Mouse (Mus musculus): ENCODE results near the gene Rasal2.

The Rasal2 gene

GRCm38 (mm10) chr1:157439973-157440641, 27.7 kb upstream of the Rasal2 start:
- no peak for DNase-seq (ENCODE audit: low spot score)

DNA sequence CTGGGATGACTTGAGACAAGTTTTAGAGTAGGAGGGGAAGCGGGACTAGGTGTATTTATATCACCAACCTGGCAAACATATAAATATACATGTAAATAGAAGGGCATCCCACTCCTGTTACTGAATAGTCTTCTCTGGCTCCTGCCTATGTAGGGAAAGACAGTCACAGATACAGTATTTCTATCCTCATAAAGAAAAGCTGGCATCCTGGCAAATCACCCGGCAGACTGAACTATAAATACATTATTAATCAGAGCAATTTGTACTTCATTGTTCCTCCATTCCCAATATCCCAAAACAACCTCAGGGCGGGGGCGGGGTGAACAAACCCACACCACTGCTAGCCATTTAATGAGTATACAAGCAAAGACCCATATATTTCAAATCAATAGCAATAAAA, 26.7 kb upstream of the Rasal2 start:
- no peak for DNase-seq (ENCODE audit: low spot score)

GRCm38 (mm10) chr1:157438290-157438689, 25.9 kb upstream of the Rasal2 start:
- no peak for DNase-seq (ENCODE audit: low spot score)

GRCm38 (mm10) chr1:157435926-157436325, 23.5 kb upstream of the Rasal2 start:
- DNase-seq (ENCODE audit: low spot score) = no peak

DNA sequence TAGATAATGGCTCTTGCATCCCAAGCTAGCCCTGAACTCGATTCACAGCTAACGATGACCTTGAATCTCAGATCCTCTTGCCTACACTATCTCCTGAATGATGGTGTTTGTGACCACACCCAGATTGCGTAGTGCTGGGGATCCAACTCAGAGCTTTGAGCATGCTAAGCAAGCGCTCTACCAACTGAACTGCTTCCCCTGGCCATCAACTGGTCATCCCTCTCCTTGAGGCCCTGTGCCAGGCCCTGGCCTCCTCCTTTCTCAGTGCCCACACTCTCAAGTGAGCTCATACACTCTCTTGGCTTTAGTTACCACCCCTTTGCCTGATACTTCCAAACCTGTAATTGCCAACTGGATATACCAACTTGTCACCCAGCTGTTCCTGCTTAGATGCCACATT, 22.0 kb upstream of the Rasal2 start:
- no peak for DNase-seq (ENCODE audit: low spot score)

DNA sequence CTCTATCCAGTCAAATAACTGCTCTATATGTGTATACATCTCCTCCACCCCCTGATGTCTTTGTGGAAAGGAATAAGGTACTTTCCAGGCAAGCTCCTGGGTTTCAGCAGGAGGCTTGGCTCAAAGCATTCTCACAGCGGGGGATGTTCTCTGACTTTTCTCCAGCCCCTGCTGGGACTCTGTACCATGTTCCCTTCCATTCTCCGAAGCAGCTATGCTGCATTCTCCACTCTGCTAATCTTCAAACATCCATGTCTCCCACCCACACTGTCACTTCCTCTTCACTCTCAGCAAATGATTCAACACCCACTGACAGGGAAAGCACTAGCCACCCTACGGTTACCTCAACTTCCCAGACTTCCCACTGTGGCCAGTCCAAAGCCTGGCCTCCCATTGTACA, 20.9 kb upstream of the Rasal2 start:
- DNase-seq (ENCODE audit: low spot score) = no peak

DNA sequence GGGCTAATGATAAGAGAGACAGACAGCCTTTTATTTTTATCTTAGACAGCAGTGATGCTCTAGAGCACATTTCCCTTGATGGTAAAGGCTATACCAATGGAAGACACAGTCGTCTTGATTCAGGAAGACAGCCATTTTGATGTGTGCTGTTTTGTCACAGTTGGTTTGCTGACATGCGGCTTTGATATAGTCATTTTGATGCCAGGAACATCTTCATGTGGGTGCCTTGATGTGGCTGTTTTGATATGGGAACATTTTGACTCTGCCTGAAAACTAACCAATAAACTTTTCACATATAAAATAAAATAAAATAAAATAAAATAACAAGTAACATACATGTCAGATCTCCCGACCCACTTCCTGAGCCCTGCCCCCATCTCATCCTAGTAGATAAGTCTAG, 16.0 kb upstream of the Rasal2 start:
- DNase-seq (ENCODE audit: low spot score) = no peak

GRCm38 (mm10) chr1:157427604-157428003, 15.2 kb upstream of the Rasal2 start:
- DNase-seq (ENCODE audit: low spot score) = no peak

DNA sequence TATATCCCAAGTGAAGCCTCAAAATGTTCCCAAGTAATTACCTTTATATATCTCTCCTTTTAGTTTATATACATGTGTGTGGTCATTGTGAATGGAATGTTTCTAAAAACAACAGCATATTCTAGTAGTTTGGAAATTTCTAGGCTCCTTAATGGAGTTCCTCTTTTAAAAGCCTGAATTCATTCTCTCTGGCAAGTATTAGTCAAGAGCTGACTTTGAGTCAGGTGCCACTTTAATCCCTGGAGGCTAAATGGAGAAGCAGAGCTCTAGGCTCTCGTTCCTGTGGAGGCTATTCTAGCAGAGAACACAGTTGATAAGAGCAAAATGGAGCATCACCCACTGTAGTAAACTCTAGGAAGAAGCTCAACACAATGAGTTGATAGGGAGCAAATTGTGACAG, 14.5 kb upstream of the Rasal2 start:
- no peak for DNase-seq (ENCODE audit: low spot score)

GRCm38 (mm10) chr1:157425741-157426427, 13.5 kb upstream of the Rasal2 start:
- no peak for DNase-seq (ENCODE audit: low spot score)

GRCm38 (mm10) chr1:157417861-157418260, 5.5 kb upstream of the Rasal2 start:
- DNase-seq (ENCODE audit: low spot score) = no peak

GRCm38 (mm10) chr1:157417414-157417813, 5.0 kb upstream of the Rasal2 start:
- DNase-seq (ENCODE audit: low spot score) = no peak

DNA sequence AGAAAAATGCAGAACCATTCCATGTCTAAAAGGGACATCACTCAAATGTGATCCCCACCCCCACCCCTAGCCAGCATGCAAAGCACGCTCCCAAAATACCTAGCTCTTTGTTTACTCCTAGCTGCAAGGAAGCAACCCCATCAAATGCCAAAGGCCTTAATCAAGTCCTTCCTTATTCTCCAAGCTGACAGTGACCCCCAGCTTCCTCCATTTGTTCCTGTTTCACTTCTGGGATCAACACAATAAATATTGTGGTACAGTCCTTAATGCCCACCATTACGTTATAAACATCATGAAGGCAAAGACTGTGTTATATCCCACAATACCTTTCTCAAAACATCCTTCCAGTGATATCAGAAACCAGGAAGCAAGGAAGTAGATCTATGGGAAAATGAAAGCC, 4.2 kb upstream of the Rasal2 start:
- no peak for DNase-seq (ENCODE audit: low spot score)

DNA sequence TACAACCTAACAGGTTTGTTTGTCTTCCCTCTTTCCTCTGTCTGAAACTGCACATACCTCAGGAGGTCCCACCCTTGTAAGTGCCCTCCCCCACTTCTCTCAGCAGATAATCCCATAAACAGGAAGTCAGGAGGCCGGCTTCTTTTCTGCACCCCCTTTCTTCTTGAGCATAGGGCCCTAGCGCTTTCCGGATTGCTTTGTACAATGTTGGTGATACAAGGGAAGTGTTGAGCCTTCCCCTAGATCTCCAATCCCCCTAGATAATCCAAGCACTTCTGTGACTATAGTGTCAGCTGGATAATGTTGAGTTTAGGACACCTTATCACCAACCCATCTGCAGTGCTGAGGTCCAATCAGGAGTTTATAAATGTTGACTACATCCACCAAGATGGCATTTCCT, 3.4 kb upstream of the Rasal2 start:
- DNase-seq (ENCODE audit: low spot score) = no peak

GRCm38 (mm10) chr1:157411711-157412380, 549 bp downstream of the Rasal2 start:
- no peak for DNase-seq (ENCODE audit: low spot score)

DNA sequence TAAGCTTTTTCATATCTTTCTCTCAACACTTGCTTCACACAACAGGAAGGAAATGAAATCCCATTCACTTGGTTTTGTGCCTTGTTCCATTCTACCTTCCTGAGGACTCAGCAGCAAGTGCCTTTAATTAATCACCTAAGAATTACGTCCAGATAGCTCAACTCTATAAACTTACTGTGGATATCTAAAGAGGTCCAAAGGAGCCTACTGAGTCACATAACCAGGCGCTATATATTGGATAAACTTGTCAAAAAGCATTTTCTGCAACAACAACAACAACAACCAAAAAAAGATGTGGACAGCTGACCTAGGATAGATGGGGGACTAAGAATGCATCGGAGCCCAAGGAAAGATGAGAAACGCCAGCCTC, 1.1 kb downstream of the Rasal2 start:
- no peak for DNase-seq (ENCODE audit: low spot score)

DNA sequence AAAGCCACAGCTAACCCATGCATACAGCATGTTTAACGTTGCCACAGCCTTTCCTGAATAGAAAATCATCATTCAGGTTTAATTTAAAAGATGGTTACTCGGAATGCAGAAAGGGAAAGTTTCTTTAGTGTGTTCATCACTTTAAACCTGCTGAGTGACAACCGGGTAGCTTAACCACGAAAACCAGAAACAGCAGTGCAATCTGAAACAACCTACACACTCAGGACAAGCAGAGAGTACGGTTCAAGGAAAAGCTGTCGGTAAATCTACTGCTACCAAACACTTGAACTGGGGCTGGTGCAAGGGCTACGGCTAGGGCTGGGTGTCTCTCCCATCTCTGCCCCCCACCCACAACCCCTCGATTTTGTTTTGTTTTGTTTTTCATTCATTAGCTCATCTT, 1.5 kb downstream of the Rasal2 start:
- no peak for DNase-seq (ENCODE audit: low spot score)

DNA sequence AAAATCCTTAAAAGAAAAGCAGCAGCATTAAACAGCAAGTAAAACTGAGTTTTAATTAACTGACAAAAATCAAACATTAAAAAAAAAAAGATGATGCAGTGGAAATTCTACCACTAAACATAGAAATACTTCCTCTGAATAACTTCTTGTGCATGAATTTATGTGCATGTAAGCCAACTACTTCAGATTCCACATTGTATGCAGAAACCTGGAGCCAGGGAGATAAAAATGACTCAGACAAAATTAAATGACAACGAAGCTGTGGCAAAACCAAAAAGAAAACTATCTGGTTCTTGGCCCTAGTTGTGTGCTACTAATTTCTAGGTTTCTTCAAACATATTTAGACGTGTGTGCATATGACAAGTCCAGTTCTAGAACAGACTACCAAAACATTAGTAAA, 2.7 kb downstream of the Rasal2 start:
- no peak for DNase-seq (ENCODE audit: low spot score)

- DNase-seq (ENCODE audit: low spot score) = no peak
These were observed 24.4 kb downstream of the Rasal2 start for GRCm38 (mm10) chr1:157388027-157388426.

DNA sequence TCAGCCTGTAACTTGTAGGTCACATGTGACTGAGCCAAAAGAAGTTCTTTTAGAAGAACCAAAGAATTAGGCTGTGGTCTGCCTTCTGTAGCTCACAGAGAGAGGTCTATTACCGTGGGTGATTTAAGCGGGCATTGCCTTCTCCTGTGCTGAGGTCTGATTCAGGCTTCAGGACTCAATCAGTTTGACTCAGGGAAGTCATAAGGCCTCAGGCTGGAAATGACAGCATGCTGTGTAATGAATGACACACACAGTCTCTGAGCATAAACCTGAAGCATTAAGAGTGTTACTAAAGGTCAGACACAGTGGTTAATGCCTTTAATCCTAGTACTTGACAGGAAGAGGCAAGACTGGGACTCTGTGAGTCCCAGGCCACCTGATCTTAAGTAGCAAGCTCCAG, 31.7 kb downstream of the Rasal2 start:
- no peak for DNase-seq (ENCODE audit: low spot score)

GRCm38 (mm10) chr1:157370397-157370796, 42.0 kb downstream of the Rasal2 start:
- no peak for DNase-seq (ENCODE audit: low spot score)

DNA sequence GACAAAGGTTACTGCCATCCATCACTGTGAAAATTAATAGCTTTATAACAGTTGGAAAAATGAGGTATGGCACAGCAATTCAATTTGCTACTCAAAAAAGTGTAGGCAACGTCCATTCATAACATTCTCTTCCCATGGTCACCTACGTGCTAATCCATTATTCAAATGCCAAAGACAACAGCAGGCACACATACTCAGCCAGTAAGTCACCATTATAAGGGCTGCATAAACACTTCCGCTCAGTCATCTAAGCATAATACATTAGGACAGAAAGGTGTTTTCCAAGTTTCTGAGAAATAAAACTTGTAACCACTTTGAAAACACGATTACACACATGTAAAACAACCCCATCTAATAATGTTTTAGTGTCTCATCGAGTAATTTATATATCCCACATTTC, 44.1 kb downstream of the Rasal2 start:
- DNase-seq (ENCODE audit: low spot score) = no peak

DNA sequence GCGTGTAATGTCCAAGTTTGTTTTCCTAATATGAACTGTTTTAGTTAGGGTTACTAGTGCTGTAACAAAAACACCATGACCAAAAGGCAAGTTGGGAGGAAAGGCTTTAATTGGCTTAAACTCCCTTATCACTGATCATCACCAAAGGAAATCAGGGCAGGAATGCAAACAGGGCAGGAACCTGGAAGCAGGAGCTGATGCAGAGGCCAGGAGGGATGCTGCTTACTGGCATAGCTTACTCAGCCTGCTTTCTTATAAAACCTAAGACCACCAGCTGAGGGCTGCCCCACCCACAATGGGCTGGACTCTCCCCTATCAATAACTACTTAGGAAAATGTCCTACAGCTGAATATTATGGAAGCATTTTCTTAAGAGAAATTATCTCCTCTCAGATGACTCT, 65.7 kb downstream of the Rasal2 start:
- no peak for DNase-seq (ENCODE audit: low spot score)

DNA sequence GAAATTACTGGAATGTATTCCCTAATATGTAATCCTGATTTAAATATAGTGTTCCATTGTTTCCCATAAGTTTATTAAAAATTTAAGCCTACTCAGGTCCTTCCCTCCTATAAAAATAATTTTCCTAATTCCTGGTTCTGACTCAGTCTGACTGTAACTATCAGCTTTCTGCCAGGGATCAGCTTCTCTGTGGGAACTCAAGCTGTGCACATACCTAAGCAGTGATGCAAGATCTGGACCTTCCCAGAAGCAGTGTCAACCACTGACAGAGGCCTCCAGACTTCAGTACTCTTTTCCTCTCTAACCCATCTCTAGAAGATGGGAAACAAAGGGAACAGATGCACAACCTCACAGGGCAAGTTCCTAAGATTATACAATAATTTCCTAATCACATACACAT, 68.9 kb downstream of the Rasal2 start:
- DNase-seq (ENCODE audit: low spot score) = no peak
